9 mouse cellular contexts compared by ENCODE assay signal in genomic region chr7:99355731-99356131, GRCm38 (mm10). TPM values are rescaled to one million over a fixed set of nuclear protein-coding genes. Genes with fewer than 3 reads are reported as not detected.
DNase-seq lines count a peak whose midpoint lies in the region; ATAC-seq lines count a peak whose summit lies in the region.
"Had no signal": no experiment of that assay in that cellular context is flagged by ENCODE, and none has a peak within 500 bp of the region (broad histone marks: within the 10 kb centered on the region; RNA-seq: fewer than 3 reads in every experiment).

No protein-coding gene starts in this region.

- H3K9me3 ChIP-seq in forebrain, embryonic 12.5 days, result no peaks in the 10 kb centered on the region
- H3K9me3 ChIP-seq in heart, embryonic 13.5 days, result no peaks in the 10 kb centered on the region
- H3K9me3 ChIP-seq in kidney, embryonic 16.5 days (ENCODE audit: low read length), result no peaks in the 10 kb centered on the region
- no peaks in the 10 kb centered on the region for H3K9me3 ChIP-seq in neural tube, embryonic 11.5 days (ENCODE audit: control insufficient read depth, low read length)

- ATAC-seq in forebrain, embryonic 12.5 days (ENCODE audit: low FRiP score), result peak; percentile 2; the same call in 1 of the 2 replicates
- ATAC-seq in heart, embryonic 13.5 days (ENCODE audit: extremely low read depth, insufficient number of reproducible peaks, low FRiP score, low TSS enrichment), result 0 out of 2 replicates have a peak, but pooled peaks have one; percentile 39
- ATAC-seq in kidney, embryonic 16.5 days (ENCODE audit: low FRiP score, low TSS enrichment), result 0 out of 2 replicates have a peak, but pooled peaks have one; percentile 2
- no peak for ATAC-seq in neural tube, embryonic 11.5 days (ENCODE audit: insufficient read depth, low FRiP score, low TSS enrichment)
- ATAC-seq in erythroid progenitor cell, adult 5-6 weeks (replicated peaks; ENCODE audit: low FRiP score, poor library complexity, severe bottlenecking), result no peak

- DNase-seq in adrenal gland, postnatal 36 days, result peak; percentile 86 to 91
- DNase-seq in liver, result peak; percentile 62
- peak; percentile 85 for DNase-seq in neural tube, embryonic 11.5 days (ENCODE audit: low spot score)
- peak; percentile 82 to 83 for DNase-seq in urinary bladder, postnatal 4 days (ENCODE audit: low spot score in 2 of 2)

- 6% methylated on average over 7 of the region's 7 CpGs for WGBS in forebrain, embryonic 12.5 days
- WGBS in heart, embryonic 13.5 days, result 5% methylated on average over 7 of the region's 7 CpGs
- 7% methylated on average over 7 of the region's 7 CpGs for WGBS in kidney, embryonic 16.5 days
- WGBS in neural tube, embryonic 11.5 days, result 7% methylated on average over 7 of the region's 7 CpGs

- no peaks in the 10 kb centered on the region for H3K36me3 ChIP-seq in forebrain, embryonic 12.5 days (replicated peaks)
- H3K36me3 ChIP-seq in heart, embryonic 13.5 days, result peaks cover 9% of the 10 kb centered on the region; the same call in 1 of the 2 replicates
- 0 out of 2 replicates have a peak, but pooled peaks cover 2% of the 10 kb centered on the region for H3K36me3 ChIP-seq in kidney, embryonic 16.5 days (ENCODE audit: insufficient read depth, low read length)
- H3K36me3 ChIP-seq in neural tube, embryonic 11.5 days (ENCODE audit: control insufficient read depth, insufficient read depth, low read length), result no peaks in the 10 kb centered on the region

- H3K4me2 ChIP-seq in forebrain, embryonic 12.5 days, result peak overlapping the region; percentile 45
- H3K4me2 ChIP-seq in heart, embryonic 13.5 days, result peak overlapping the region; percentile 66
- peak overlapping the region; percentile 46 for H3K4me2 ChIP-seq in kidney, embryonic 16.5 days (replicated peaks; ENCODE audit: low read depth, low read length)
- peak overlapping the region; percentile 19; the same call in 1 of the 2 replicates for H3K4me2 ChIP-seq in neural tube, embryonic 11.5 days (ENCODE audit: low read depth)

- H3K27me3 ChIP-seq in forebrain, embryonic 12.5 days, result no peaks in the 10 kb centered on the region
- H3K27me3 ChIP-seq in heart, embryonic 13.5 days (replicated peaks), result no peaks in the 10 kb centered on the region
- no peaks in the 10 kb centered on the region for H3K27me3 ChIP-seq in kidney, embryonic 16.5 days (ENCODE audit: insufficient read depth, low read length)
- no peaks in the 10 kb centered on the region for H3K27me3 ChIP-seq in neural tube, embryonic 11.5 days (ENCODE audit: control insufficient read depth, insufficient read depth, low read length)

- H3K27ac ChIP-seq in forebrain, embryonic 12.5 days, result peak overlapping the region; percentile 95
- peak overlapping the region; percentile 100 for H3K27ac ChIP-seq in heart, embryonic 13.5 days (replicated peaks)
- peak overlapping the region; percentile 99 for H3K27ac ChIP-seq in kidney, embryonic 16.5 days (ENCODE audit: low read length)
- peak overlapping the region; percentile 87 for H3K27ac ChIP-seq in neural tube, embryonic 11.5 days (ENCODE audit: low read depth, low read length)

- H3K4me1 ChIP-seq in forebrain, embryonic 12.5 days, result peaks cover 84% of the 10 kb centered on the region
- H3K4me1 ChIP-seq in heart, embryonic 13.5 days, result peaks cover 71% of the 10 kb centered on the region
- H3K4me1 ChIP-seq in kidney, embryonic 16.5 days (ENCODE audit: insufficient read depth, low read length), result peaks cover 59% of the 10 kb centered on the region
- peaks cover 51% of the 10 kb centered on the region for H3K4me1 ChIP-seq in neural tube, embryonic 11.5 days (ENCODE audit: control insufficient read depth, insufficient read depth, low read length)

- no peak overlapping the region for H3K4me3 ChIP-seq in forebrain, embryonic 12.5 days (replicated peaks)
- H3K4me3 ChIP-seq in heart, embryonic 13.5 days, result peak overlapping the region; percentile 36
- H3K4me3 ChIP-seq in kidney, embryonic 16.5 days (ENCODE audit: low read length), result peak overlapping the region; percentile 26
- no peak overlapping the region for H3K4me3 ChIP-seq in neural tube, embryonic 11.5 days (ENCODE audit: low read depth, low read length)
- H3K4me3 ChIP-seq: erythroblast, embryonic 14.5 days had no signal

- H3K9ac ChIP-seq in forebrain, embryonic 12.5 days, result peak overlapping the region; percentile 33; the same call in 1 of the 2 replicates
- H3K9ac ChIP-seq in heart, embryonic 13.5 days, result peak overlapping the region; percentile 84
- peak overlapping the region; percentile 57 for H3K9ac ChIP-seq in kidney, embryonic 16.5 days (replicated peaks; ENCODE audit: low read length)
- peak overlapping the region; percentile 46; the same call in 1 of the 2 replicates for H3K9ac ChIP-seq in neural tube, embryonic 11.5 days (ENCODE audit: low read length)

RNA-seq across cellular contexts. Expression of gene Serpinh1, which starts 2.7 kb away (rescaled TPM):
- 100 to 1,000 TPM; 266 to 469 TPM for total RNA-seq in adrenal gland, postnatal 36 days (2021)
- polyA plus RNA-seq in forebrain, embryonic 12.5 days (2016; fragmentation: Nextera tagmentation; extraction: Ambion mirVana), result 425 and 501 TPM in 2 replicates
- polyA plus RNA-seq in heart, embryonic 13.5 days (2015; fragmentation: Nextera tagmentation; extraction: Ambion mirVana), result 1,205 and 1,287 TPM in 2 replicates
- 1,752 and 1,857 TPM in 2 replicates for polyA plus RNA-seq in kidney, embryonic 16.5 days (2015; fragmentation: Nextera tagmentation; extraction: Ambion mirVana)
- polyA plus RNA-seq in neural tube, embryonic 11.5 days (2014; fragmentation: Nextera tagmentation; extraction: Ambion mirVana), result 337 and 339 TPM in 2 replicates
- total RNA-seq in erythroid progenitor cell, adult 5-6 weeks (2015; ENCODE audit: low replicate concordance), result 1.1 TPM in 1 of 2 replicates, not detected in the other
- 1.4 and 1.5 TPM in 2 replicates for total RNA-seq in erythroid progenitor cell, adult 5-6 weeks (2017; ENCODE audit: low replicate concordance)

RNA-seq across cellular contexts. Expression of gene Gdpd5, which starts 25.5 kb away (rescaled TPM):
- total RNA-seq in adrenal gland, postnatal 36 days (2021), result 1 to 10 TPM; 7.5 to 7.6 TPM
- polyA plus RNA-seq in forebrain, embryonic 12.5 days (2016; fragmentation: Nextera tagmentation; extraction: Ambion mirVana), result 29.9 and 34.4 TPM in 2 replicates
- 25.3 and 25.4 TPM in 2 replicates for polyA plus RNA-seq in heart, embryonic 13.5 days (2015; fragmentation: Nextera tagmentation; extraction: Ambion mirVana)
- 20.5 TPM in 2 replicates for polyA plus RNA-seq in kidney, embryonic 16.5 days (2015; fragmentation: Nextera tagmentation; extraction: Ambion mirVana)
- 32.5 and 39.9 TPM in 2 replicates for polyA plus RNA-seq in neural tube, embryonic 11.5 days (2014; fragmentation: Nextera tagmentation; extraction: Ambion mirVana)
- total RNA-seq in erythroid progenitor cell, adult 5-6 weeks (2015; ENCODE audit: low replicate concordance), result not detected in 2 replicates
- not detected in 2 replicates for total RNA-seq in erythroid progenitor cell, adult 5-6 weeks (2017; ENCODE audit: low replicate concordance)

Comparison
In these comparisons a context has a peak if more than half of its experiments do, and no peak if none do; other contexts are left out.
1. ATAC-seq: peak in forebrain, embryonic 12.5 days (single experiment), heart, embryonic 13.5 days (single experiment) and kidney, embryonic 16.5 days (single experiment); none in neural tube, embryonic 11.5 days (single experiment) and erythroid progenitor cell, adult 5-6 weeks (single experiment).
2. H3K4me3 ChIP-seq: peak in heart, embryonic 13.5 days (single experiment) and kidney, embryonic 16.5 days (single experiment); none in forebrain, embryonic 12.5 days (single experiment) and neural tube, embryonic 11.5 days (single experiment).
3. H3K9ac ChIP-seq: peak in every context shown above with its lines; median percentile 84 in heart, embryonic 13.5 days; 57 in kidney, embryonic 16.5 days; 46 in neural tube, embryonic 11.5 days; 33 in forebrain, embryonic 12.5 days.
4. Peak in every context shown above with its lines, with median percentiles within 50 percentile points of each other: DNase-seq, H3K27ac ChIP-seq and H3K4me2 ChIP-seq.